Mouse (Mus musculus) embryonic fibroblast, embryonic 13.5 days (primary cell): ENCODE results near the gene Ppp1ca.

Experiments used
- CTCF ChIP-seq: IDR thresholded peaks from 2 replicates; pipeline ENCODE4 v1.5.1; 2011; ENCODE audit warnings: mild to moderate bottlenecking, control low read depth, low read length, moderate library complexity, borderline replicate concordance; ENCODE audit not compliant: insufficient read depth
- POLR2A ChIP-seq: IDR thresholded peaks from 2 replicates; pipeline ENCODE4 v1.6.1; 2011; ENCODE audit warnings: low read depth, mild to moderate bottlenecking, control low read depth, low read length, moderate library complexity

- no peak for TF ChIP-seq CTCF
- peak; percentile 14; the same call in 1 of the 2 replicates for TF ChIP-seq POLR2A
These were observed 2.3 kb downstream of the Ppp1ca start for GRCm38 (mm10) chr19:4194021-4194724.
